Mouse (Mus musculus) ES-E14 (cell line): Measurements from ENCODE around the gene Zdhhc17. TPM values are rescaled to one million over a fixed set of nuclear protein-coding genes. Genes with fewer than 3 reads are reported as not detected.

Experiments used
- DNase-seq: peaks from one replicate; pipeline ENCODE4 v3.0.0-alpha.2; 2013; ENCODE audit warnings: low read depth, low spot score
- H3K27ac ChIP-seq: 2 replicates; pipeline ENCODE4 v1.5.1; 2012; ENCODE audit warnings: low read depth, mild to moderate bottlenecking, low read length, moderate library complexity, mixed read lengths; ENCODE audit not compliant: poor library complexity, insufficient read depth, severe bottlenecking
- H3K36me3 ChIP-seq: 2 replicates; pipeline ENCODE4 v1.6.1; 2012; ENCODE audit warnings: mild to moderate bottlenecking, low read length, moderate library complexity, mixed read lengths; ENCODE audit not compliant: control insufficient read depth, poor library complexity, insufficient read depth, severe bottlenecking
- H3K4me1 ChIP-seq, 2 experiments: fragments of 150-350 bp in 1 of 2; sonication (generic) in 1 of 2; 2 replicates each; pipeline ENCODE4 v1.6.1; 2012; ENCODE audit warnings: low read length in 2 of 2, mild to moderate bottlenecking in 1 of 2, mixed read lengths in 1 of 2; ENCODE audit not compliant: control insufficient read depth in 2 of 2, insufficient read depth in 2 of 2, poor library complexity in 1 of 2
- H3K4me3 ChIP-seq, 2 experiments: fragments of 150-350 bp in 1 of 2; sonication (generic) in 1 of 2; 2 replicates each; pipeline ENCODE4 v1.5.1; 2012; ENCODE audit warnings: low read length in 2 of 2, low read depth in 1 of 2, mild to moderate bottlenecking in 1 of 2, mixed read lengths in 1 of 2; ENCODE audit not compliant: insufficient read depth in 1 of 2, poor library complexity in 1 of 2, severe bottlenecking in 1 of 2
- H3K9ac ChIP-seq: 2 replicates; pipeline ENCODE4 v1.6.1; 2012; ENCODE audit warnings: low read depth, mild to moderate bottlenecking, low read length, mixed read lengths; ENCODE audit not compliant: poor library complexity, insufficient read depth, severe bottlenecking
- H3K9me3 ChIP-seq: fragments of 150-350 bp; sonication (generic); 2 replicates; pipeline ENCODE4 v1.6.1; 2012; ENCODE audit warnings: low read depth, mild to moderate bottlenecking, low read length; ENCODE audit not compliant: control insufficient read depth, insufficient read depth
- CHD2 ChIP-seq: IDR thresholded peaks from 2 replicates; pipeline ENCODE4 v1.6.1; 2014; ENCODE audit warnings: mild to moderate bottlenecking, low read depth, low read length, inconsistent platforms
- HCFC1 ChIP-seq: IDR thresholded peaks from 2 replicates; pipeline ENCODE4 v1.6.1; 2012; ENCODE audit warnings: low read length, inconsistent platforms, borderline replicate concordance; ENCODE audit not compliant: insufficient read depth
- MAFK ChIP-seq: IDR thresholded peaks from 2 replicates; pipeline ENCODE4 v1.6.1; 2014; ENCODE audit warnings: mild to moderate bottlenecking, low read depth, low read length, inconsistent platforms; ENCODE audit not compliant: insufficient read depth
- ZC3H11A ChIP-seq: IDR thresholded peaks from 2 replicates; pipeline ENCODE4 v1.6.1; 2012; ENCODE audit warnings: low read depth, mild to moderate bottlenecking, inconsistent platforms, low read length, borderline replicate concordance
- ZNF384 ChIP-seq: IDR thresholded peaks from 2 replicates; pipeline ENCODE4 v1.6.1; 2012; ENCODE audit warnings: low read depth, low read length, inconsistent platforms
- in situ Hi-C, 2 experiments: fragments of 600-800 bp; cut with MboI; formaldehyde crosslinking; loops; one replicate each; pipeline ENCODE4 v1.15.1; 2025; ENCODE audit warnings: low sequenced_read_pairs in 2 of 2, inconsistent platforms in 1 of 2; ENCODE audit not compliant: unreplicated experiment in 2 of 2
- total RNA-seq: library from RNA; depleted of rRNA; stranded (reverse); fragments of 300-350 nt; gene quantifications from 2 replicates; pipeline ENCODE4 v1.2.3, GENCODE M21; 2012

Gene Zdhhc17
- total RNA-seq, 1 experiment: 26.2 TPM

- H3K36me3 ChIP-seq: peaks cover 3% of the 10 kb centered on the region
- DNase-seq: no peak
- no peak for TF ChIP-seq HCFC1
- TF ChIP-seq ZNF384: no peak
- TF ChIP-seq CHD2: no peak
- TF ChIP-seq MAFK: no peak
- TF ChIP-seq ZC3H11A: no peak
- in situ Hi-C loops: loop anchor here in 1 of 2 experiments (25.0 kb wide), 1 partner anchor 172 kb away; no protein-coding TSS in a partner anchor
- no peaks in the 10 kb centered on the region for H3K4me1 ChIP-seq
- H3K4me3 ChIP-seq: no peak overlapping the region
- no peaks in the 10 kb centered on the region for H3K9me3 ChIP-seq
- no peak overlapping the region for H3K27ac ChIP-seq
- H3K9ac ChIP-seq: no peak overlapping the region
These were observed 50.2 kb downstream of the Zdhhc17 start for GRCm38 (mm10) chr10:110959781-110960180.

- no peak overlapping the region for H3K9ac ChIP-seq
- peaks cover 3% of the 10 kb centered on the region for H3K36me3 ChIP-seq
- no peak for DNase-seq
- no peaks in the 10 kb centered on the region for H3K4me1 ChIP-seq
- TF ChIP-seq ZNF384: no peak
- no peak for TF ChIP-seq CHD2
- no peak for TF ChIP-seq ZC3H11A
- TF ChIP-seq MAFK: no peak
- no peak for TF ChIP-seq HCFC1
- H3K4me3 ChIP-seq: no peak overlapping the region
- H3K9me3 ChIP-seq: no peaks in the 10 kb centered on the region
- in situ Hi-C loops: loop anchor here in 1 of 2 experiments (25.0 kb wide), 1 partner anchor 172 kb away; no protein-coding TSS in a partner anchor
- H3K27ac ChIP-seq: no peak overlapping the region
These were observed 51.1 kb downstream of the Zdhhc17 start for GRCm38 (mm10) chr10:110958879-110959278.

- H3K36me3 ChIP-seq: peaks cover 4% of the 10 kb centered on the region
- in situ Hi-C loops: loop anchor here in 1 of 2 experiments (25.0 kb wide), 1 partner anchor 166 kb away; no protein-coding TSS in a partner anchor
- DNase-seq: no peak
These were observed 56.9 kb downstream of the Zdhhc17 start for GRCm38 (mm10) chr10:110952937-110953451.

GRCm38 (mm10) chr10:110952271-110952670 is 57.7 kb downstream of the Zdhhc17 start:
- in situ Hi-C loops: loop anchor here in 1 of 2 experiments (25.0 kb wide), 1 partner anchor 165 kb away; no protein-coding TSS in a partner anchor
- no peak overlapping the region for H3K9ac ChIP-seq
- H3K4me1 ChIP-seq: 0 out of 4 replicates have a peak, but pooled peaks cover 0 to 2% of the 10 kb centered on the region in 2 experiments
- no peak for DNase-seq
- H3K27ac ChIP-seq: no peak overlapping the region
- TF ChIP-seq CHD2: no peak
- TF ChIP-seq MAFK: no peak
- no peak for TF ChIP-seq HCFC1
- no peaks in the 10 kb centered on the region for H3K9me3 ChIP-seq
- H3K36me3 ChIP-seq: peaks cover 3% of the 10 kb centered on the region
- H3K4me3 ChIP-seq: no peak overlapping the region

More at GRCm38 (mm10) chr10:110952937-110953451, 56.9 kb downstream of the Zdhhc17 start:
- Histone ChIP-seq H3K9ac (no peak overlapping the region), H3K4me1 (0 out of 4 replicates have a peak, but pooled peaks cover 0 to 2% of the 10 kb centered on the region in 2 experiments), H3K4me3 (no peak overlapping the region), H3K9me3 (no peaks in the 10 kb centered on the region), H3K27ac (no peak overlapping the region)
- no peak for TF ChIP-seq HCFC1
- no peak for TF ChIP-seq MAFK
- TF ChIP-seq ZNF384: no peak
- TF ChIP-seq CHD2: no peak
- no peak for TF ChIP-seq ZC3H11A

GRCm38 (mm10) chr10:110951748-110952147 is 58.2 kb downstream of the Zdhhc17 start:
- Histone ChIP-seq H3K4me3 (no peak overlapping the region), H3K9ac (no peak overlapping the region), H3K9me3 (no peaks in the 10 kb centered on the region), H3K27ac (no peak overlapping the region), H3K36me3 (peaks cover 3% of the 10 kb centered on the region), H3K4me1 (0 out of 4 replicates have a peak, but pooled peaks cover 0 to 2% of the 10 kb centered on the region in 2 experiments)
- DNase-seq: no peak
- in situ Hi-C loops: loop anchor here in 1 of 2 experiments (25.0 kb wide), 1 partner anchor 164 kb away; no protein-coding TSS in a partner anchor
- no peak for TF ChIP-seq ZC3H11A
- TF ChIP-seq MAFK: no peak
- no peak for TF ChIP-seq HCFC1
- no peak for TF ChIP-seq ZNF384
- no peak for TF ChIP-seq CHD2
